Mouse (Mus musculus): ENCODE data around the gene St6galnac3. TPM values are rescaled to one million over a fixed set of nuclear protein-coding genes. Genes with fewer than 3 reads are reported as not detected.
A peak's percentile ranks its signal among the peaks of the same experiment; 100 is the strongest.

St6galnac3 gene
- total and polyA plus RNA-seq, 2 experiments from 2014 or later = 6.9 to 16.6 TPM

DNA sequence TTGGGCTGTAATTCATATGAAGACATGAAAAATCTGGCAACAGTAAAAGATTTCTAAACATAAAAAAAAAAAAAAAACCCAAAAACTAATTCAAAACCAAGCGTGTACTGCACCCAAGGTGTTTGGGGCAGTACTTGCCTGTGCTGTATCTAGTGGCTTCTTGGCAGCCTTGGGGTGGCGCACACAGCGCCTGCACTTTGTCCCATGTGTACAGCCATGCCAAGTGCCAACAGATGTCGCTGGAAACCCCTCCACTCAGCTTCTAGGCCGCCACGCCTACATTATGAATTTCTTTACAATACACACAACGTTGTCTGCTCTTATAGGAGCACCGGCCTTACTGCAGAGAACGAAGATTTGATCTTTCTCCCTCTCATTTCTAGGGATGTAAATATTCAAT is 130.4 kb downstream of the St6galnac3 start:
- no peak for TF ChIP-seq CTCF (IDR thresholded peaks at IDR 0.05; ENCODE audit: low read depth)
- H3K9me3 ChIP-seq (ENCODE audit: low read length) = no peaks in the 10 kb centered on the region
- H3K4me3 ChIP-seq (ENCODE audit: low read depth, low read length) = no peak overlapping the region
- H3K4me1 ChIP-seq (ENCODE audit: insufficient read depth) = no peaks in the 10 kb centered on the region; the same call in 1 of the 2 replicates
- H3K4me2 ChIP-seq (ENCODE audit: low read depth) = no peak overlapping the region
- no peak overlapping the region for H3K27ac ChIP-seq (ENCODE audit: low read depth, low read length)
- WGBS = 58% methylated on average over 9 of the region's 9 CpGs
- H3K27me3 ChIP-seq (ENCODE audit: insufficient read depth, low read length) = no peaks in the 10 kb centered on the region
- ATAC-seq (no peak), DNase-seq (no peak)
- no peaks in the 10 kb centered on the region for H3K36me3 ChIP-seq (ENCODE audit: insufficient read depth)
- H3K9ac ChIP-seq = no peak overlapping the region

DNA sequence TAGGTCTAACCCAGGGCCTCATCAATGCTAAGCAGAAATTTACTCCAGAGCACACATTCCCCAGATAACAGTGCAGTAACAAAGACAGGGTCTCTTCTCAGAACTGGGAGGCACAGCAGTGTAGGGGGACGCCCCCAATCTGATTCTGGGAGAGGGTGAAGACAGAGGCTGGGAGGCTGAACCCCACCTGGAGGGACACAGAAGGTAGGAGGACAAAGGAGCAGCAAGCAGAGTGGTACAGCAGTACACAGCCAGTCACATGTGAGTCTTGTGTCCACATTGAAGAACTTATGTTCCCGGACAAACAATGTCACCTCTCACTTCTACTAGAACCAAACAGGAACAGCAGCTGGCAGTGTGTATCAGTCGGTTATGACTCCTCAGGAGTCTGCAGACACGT is 131.0 kb downstream of the St6galnac3 start:
- 72% methylated on average over 4 of the region's 4 CpGs for WGBS
- no peak for DNase-seq
- TF ChIP-seq CTCF (IDR thresholded peaks at IDR 0.05; ENCODE audit: low read depth) = no peak

GRCm38 (mm10) chr3:153593103-153593502 is 131.9 kb downstream of the St6galnac3 start:
- Histone ChIP-seq H3K36me3 (ENCODE audit: insufficient read depth) (no peaks in the 10 kb centered on the region), H3K4me1 (ENCODE audit: insufficient read depth) (no peaks in the 10 kb centered on the region; the same call in 1 of the 2 replicates), H3K9ac (no peak overlapping the region), H3K4me3 (ENCODE audit: low read depth, low read length) (no peak overlapping the region), H3K27ac (ENCODE audit: low read depth, low read length) (no peak overlapping the region), H3K27me3 (ENCODE audit: insufficient read depth, low read length) (no peaks in the 10 kb centered on the region), H3K9me3 (ENCODE audit: low read length) (no peaks in the 10 kb centered on the region), H3K4me2 (ENCODE audit: low read depth) (no peak overlapping the region)
- WGBS = 81% methylated on average over 3 of the region's 3 CpGs
- TF ChIP-seq CTCF (IDR thresholded peaks at IDR 0.05; ENCODE audit: low read depth) = no peak
- DNase-seq (no peak), ATAC-seq (no peak)

More for the DNA sequence above, 131.0 kb downstream of the St6galnac3 start:
- no peaks in the 10 kb centered on the region for H3K9me3 ChIP-seq (ENCODE audit: low read length)
- no peaks in the 10 kb centered on the region for H3K27me3 ChIP-seq (ENCODE audit: insufficient read depth, low read length)
- H3K36me3 ChIP-seq (ENCODE audit: insufficient read depth) = no peaks in the 10 kb centered on the region
- ATAC-seq = no peak
- no peak overlapping the region for H3K27ac ChIP-seq (ENCODE audit: low read depth, low read length)
- H3K4me1 ChIP-seq (ENCODE audit: insufficient read depth) = no peaks in the 10 kb centered on the region; the same call in 1 of the 2 replicates
- H3K4me3 ChIP-seq (ENCODE audit: low read depth, low read length) = no peak overlapping the region
- no peak overlapping the region for H3K9ac ChIP-seq
- H3K4me2 ChIP-seq (ENCODE audit: low read depth) = no peak overlapping the region

- no peaks in the 10 kb centered on the region; the same call in 1 of the 2 replicates for H3K4me1 ChIP-seq (ENCODE audit: insufficient read depth)
- 83% methylated on average over 1 of the region's 1 CpGs for WGBS
- ATAC-seq (no peak), DNase-seq (no peak)
- no peaks in the 10 kb centered on the region for H3K27me3 ChIP-seq (ENCODE audit: insufficient read depth, low read length)
- no peaks in the 10 kb centered on the region for H3K36me3 ChIP-seq (ENCODE audit: insufficient read depth)
- H3K9me3 ChIP-seq (ENCODE audit: low read length) = no peaks in the 10 kb centered on the region
- H3K9ac ChIP-seq = no peak overlapping the region
- no peak overlapping the region for H3K27ac ChIP-seq (ENCODE audit: low read depth, low read length)
- H3K4me2 ChIP-seq (ENCODE audit: low read depth) = no peak overlapping the region
- TF ChIP-seq CTCF (IDR thresholded peaks at IDR 0.05; ENCODE audit: low read depth) = no peak
- H3K4me3 ChIP-seq (ENCODE audit: low read depth, low read length) = no peak overlapping the region
Measured at GRCm38 (mm10) chr3:153587594-153587993, 137.4 kb downstream of the St6galnac3 start.

DNA sequence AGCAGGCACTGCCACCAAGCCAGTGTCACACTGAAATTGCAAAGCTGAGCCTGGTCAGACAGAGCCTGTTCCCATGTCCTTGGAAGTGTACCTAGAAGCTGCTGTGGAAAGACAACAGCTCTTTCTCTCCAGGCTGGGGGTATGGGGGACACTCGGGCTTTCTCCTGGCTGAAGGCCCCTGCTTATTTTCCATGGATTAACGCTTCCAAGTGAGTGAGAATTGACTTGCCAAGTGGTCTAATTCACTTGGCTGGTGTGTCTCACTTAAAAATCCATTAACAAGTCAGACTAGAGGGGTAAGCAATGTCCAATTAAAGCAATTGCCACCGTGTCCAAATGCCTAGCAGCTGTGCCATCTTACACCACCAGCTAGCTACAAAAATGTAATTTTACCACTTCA is 140.1 kb downstream of the St6galnac3 start:
- no peak for TF ChIP-seq CTCF (IDR thresholded peaks at IDR 0.05; ENCODE audit: low read depth)
- Histone ChIP-seq H3K9ac (no peak overlapping the region), H3K36me3 (ENCODE audit: insufficient read depth) (no peaks in the 10 kb centered on the region), H3K4me3 (ENCODE audit: low read depth, low read length) (no peak overlapping the region), H3K4me1 (ENCODE audit: insufficient read depth) (peaks cover 11% of the 10 kb centered on the region; the same call in 1 of the 2 replicates), H3K9me3 (ENCODE audit: low read length) (no peaks in the 10 kb centered on the region), H3K27ac (ENCODE audit: low read depth, low read length) (no peak overlapping the region), H3K4me2 (ENCODE audit: low read depth) (no peak overlapping the region), H3K27me3 (ENCODE audit: insufficient read depth, low read length) (no peaks in the 10 kb centered on the region)
- WGBS = 22% methylated on average over 3 of the region's 3 CpGs
- ATAC-seq (peak; percentile 30; the same call in 1 of the 2 replicates), DNase-seq (no peak)

GRCm38 (mm10) chr3:153582065-153582464 is 142.9 kb downstream of the St6galnac3 start:
- Histone ChIP-seq H3K4me1 (ENCODE audit: insufficient read depth) (peaks cover 14% of the 10 kb centered on the region; the same call in 1 of the 2 replicates), H3K9me3 (ENCODE audit: low read length) (no peaks in the 10 kb centered on the region), H3K27me3 (ENCODE audit: insufficient read depth, low read length) (no peaks in the 10 kb centered on the region), H3K4me2 (ENCODE audit: low read depth) (no peak overlapping the region), H3K4me3 (ENCODE audit: low read depth, low read length) (no peak overlapping the region), H3K36me3 (ENCODE audit: insufficient read depth) (no peaks in the 10 kb centered on the region), H3K9ac (no peak overlapping the region), H3K27ac (ENCODE audit: low read depth, low read length) (no peak overlapping the region)
- 71% methylated on average over 4 of the region's 4 CpGs for WGBS
- ATAC-seq (no peak), DNase-seq (no peak)
- no peak for TF ChIP-seq CTCF (IDR thresholded peaks at IDR 0.05; ENCODE audit: low read depth)

DNA sequence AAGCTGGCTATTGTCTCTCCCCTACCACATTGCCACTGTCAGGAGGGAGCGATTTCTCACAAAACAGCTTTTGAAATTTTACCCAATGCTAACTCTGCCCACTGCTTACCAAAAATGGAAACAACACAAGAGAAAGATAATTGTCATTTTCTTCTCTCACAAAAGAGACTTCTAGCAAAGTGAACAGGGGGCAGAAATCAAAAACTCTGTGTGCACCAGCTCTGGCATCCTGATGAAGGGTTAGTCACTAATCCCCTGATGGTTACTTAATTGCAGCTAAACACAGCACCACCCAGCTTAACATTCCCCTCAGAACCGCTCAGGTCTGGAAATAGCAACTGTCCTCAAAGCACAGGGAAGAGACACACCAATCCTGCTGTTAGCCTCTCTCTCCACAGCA is 144.3 kb downstream of the St6galnac3 start:
- peaks cover 14% of the 10 kb centered on the region; the same call in 1 of the 2 replicates for H3K4me1 ChIP-seq (ENCODE audit: insufficient read depth)
- H3K9ac ChIP-seq = 0 out of 2 replicates have a peak overlapping the region, but pooled peaks have one; percentile 22
- H3K9me3 ChIP-seq (ENCODE audit: low read length) = no peaks in the 10 kb centered on the region
- no peaks in the 10 kb centered on the region for H3K36me3 ChIP-seq (ENCODE audit: insufficient read depth)
- no peak for DNase-seq
- no peak overlapping the region for H3K4me2 ChIP-seq (ENCODE audit: low read depth)
- no peak overlapping the region for H3K4me3 ChIP-seq (ENCODE audit: low read depth, low read length)
- H3K27me3 ChIP-seq (ENCODE audit: insufficient read depth, low read length) = no peaks in the 10 kb centered on the region
- peak overlapping the region; percentile 35; the same call in 1 of the 2 replicates for H3K27ac ChIP-seq (ENCODE audit: low read depth, low read length)
- no peak for TF ChIP-seq CTCF (IDR thresholded peaks at IDR 0.05; ENCODE audit: low read depth)
- ATAC-seq = peak; percentile 48
- WGBS = 19% methylated on average over 2 of the region's 2 CpGs
